Mouse (Mus musculus) CD8-positive naive resting alpha-beta T cell, adult 57 days (primary cell): Measurements from ENCODE around the gene Ppp2r5a. TPM values are rescaled to one million over a fixed set of nuclear protein-coding genes. Genes with fewer than 3 reads are reported as not detected.

Experiments used
- total RNA-seq: library from RNA; stranded (reverse); gene quantifications from one replicate; pipeline ENCODE4 v1.2.4, GENCODE M21; 2023

Ppp2r5a gene
- 339 TPM for total RNA-seq

GRCm38 (mm10) chr1:191403074-191403473, at the start of gene Ppp2r5a:
TSS of gene Ppp2r5a (minus strand) at chr1:191403272.

DNA sequence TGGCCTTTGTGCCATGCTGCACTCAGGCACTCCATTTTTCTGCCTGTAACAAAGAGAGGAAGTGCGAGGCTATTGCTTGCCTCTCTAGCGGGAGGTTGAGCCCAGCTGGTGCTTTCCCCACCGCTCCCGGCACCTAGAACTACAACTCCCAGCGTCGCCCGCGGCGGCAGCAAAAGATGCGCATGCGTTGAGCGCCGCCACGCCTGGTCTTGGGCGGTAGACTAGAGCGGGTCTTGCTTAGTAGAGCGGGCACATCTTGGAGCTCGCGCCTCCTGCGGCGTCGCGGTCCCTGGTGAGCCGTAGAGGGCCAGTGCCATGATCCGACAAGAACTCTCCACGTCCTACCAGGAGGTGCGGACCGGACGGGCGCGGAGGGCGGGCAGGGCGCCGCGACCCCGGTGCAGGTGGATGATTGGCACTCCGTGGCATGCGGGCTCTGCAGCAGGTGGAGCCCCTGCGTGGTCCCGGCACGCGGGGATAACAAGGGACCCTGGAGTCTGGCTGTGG, 77.3 kb downstream of the Ppp2r5a start, which contains the start of gene Tmem206:
Gene Tmem206, plus strand, starts transcription at position 187 of the 507 bp plus-strand sequence.

DNA sequence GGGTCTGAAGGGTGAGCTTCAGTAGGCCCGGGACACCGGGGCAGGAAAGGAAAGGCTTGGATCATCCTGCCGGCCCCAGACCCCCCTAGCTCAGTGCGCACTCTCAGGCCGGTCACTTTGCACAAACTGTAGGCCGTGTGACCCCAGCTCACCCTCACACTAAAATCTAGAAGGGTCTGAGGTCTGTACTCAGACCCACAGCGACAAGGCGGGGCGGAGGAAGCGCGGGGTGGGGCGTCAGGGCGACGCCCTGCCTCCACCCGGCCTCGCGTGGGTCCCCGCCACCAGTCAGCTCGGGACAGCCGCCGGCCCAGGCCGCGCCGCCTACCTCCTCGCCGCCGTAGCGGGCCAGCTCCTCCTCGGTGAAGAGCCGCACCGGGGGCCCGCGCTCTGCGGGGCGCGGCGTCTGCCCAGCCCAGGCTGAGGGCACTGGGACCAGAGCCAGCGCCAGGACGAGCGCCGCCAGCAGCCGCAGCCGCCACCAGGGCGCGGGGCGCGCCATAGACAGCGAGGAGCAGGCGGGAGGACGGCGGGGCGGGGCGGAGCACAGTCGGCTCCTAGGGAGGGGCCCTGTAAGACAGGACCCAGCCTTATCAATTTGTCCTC, 85.4 kb downstream of the Ppp2r5a start, which contains the start of gene Nenf:
Gene Nenf, minus strand, starts transcription at position 604 of the 606 bp plus-strand sequence.

Other genes with a start within 250 kb of the Ppp2r5a start
- gene Fam71a, start 238.5 kb downstream of the Ppp2r5a start, total RNA-seq, result 0.37 TPM
- gene Atf3, start 185.2 kb downstream of the Ppp2r5a start, total RNA-seq, result 28.8 TPM
- 12.7 TPM for gene Nenf, start 85.1 kb downstream of the Ppp2r5a start, total RNA-seq
- gene Tmem206, start 77.4 kb downstream of the Ppp2r5a start, total RNA-seq, result 10.3 TPM
- gene Dtl, start 172.3 kb upstream of the Ppp2r5a start, total RNA-seq, result 3.3 TPM
- 48.0 TPM for gene Ints7, start 172.4 kb upstream of the Ppp2r5a start, total RNA-seq